8 mouse cellular contexts compared by ENCODE assay signal in genomic region chr5:90366121-90367066, GRCm38 (mm10). TPM values are rescaled to one million over a fixed set of nuclear protein-coding genes. Genes with fewer than 3 reads are reported as not detected.
DNase-seq lines count a peak whose midpoint lies in the region; ATAC-seq lines count a peak whose summit lies in the region.

Gene Ankrd17 (minus strand): TSS chr5:90366577.

- peak; percentile 95 for ATAC-seq in intestine, embryonic 14.5 days (replicated peaks; ENCODE audit: low FRiP score, low TSS enrichment, low read depth)

- DNase-seq in adipocyte (ENCODE audit: low spot score) = peak; percentile 97
- DNase-seq in embryo, embryonic 10 days (ENCODE audit: low spot score) = peak; percentile 92
- peak; percentile 92 for DNase-seq in gastrocnemius, postnatal 14 days
- peak; percentile 97 for DNase-seq in intestine, embryonic 14.5 days (ENCODE audit: low spot score)
- DNase-seq in left cerebral cortex, postnatal 14 days (ENCODE audit: low spot score in 2 of 2) = peak; percentile 94 to 95
- DNase-seq in mesoderm, embryonic 11.5 days (ENCODE audit: low read depth, low spot score) = peak; percentile 93
- DNase-seq in right cerebral cortex, postnatal 36 days (ENCODE audit: low spot score in 2 of 2) = peak; percentile 93
- DNase-seq in yolk sac, embryonic 10.5 days (ENCODE audit: low spot score) = peak; percentile 96

- H3K4me2 ChIP-seq in intestine, embryonic 14.5 days (ENCODE audit: low read length) = peak within 1 kb of the TSS; percentile 77

- H3K27ac ChIP-seq in intestine, embryonic 14.5 days (ENCODE audit: low read depth) = peak within 1 kb of the TSS; percentile 99

- H3K4me1 ChIP-seq in intestine, embryonic 14.5 days (replicated peaks; ENCODE audit: control insufficient read depth, insufficient read depth, low read length) = peaks cover 19% of the 10 kb centered on the region

- H3K9ac ChIP-seq in intestine, embryonic 14.5 days (ENCODE audit: low read length) = peak within 1 kb of the TSS; percentile 97

- H3K27me3 ChIP-seq in intestine, embryonic 14.5 days (replicated peaks; ENCODE audit: control insufficient read depth, insufficient read depth, low read length) = no peaks in the 10 kb centered on the region

- 0 out of 2 replicates have a peak, but pooled peaks cover 6% of the 10 kb centered on the region for H3K36me3 ChIP-seq in intestine, embryonic 14.5 days (ENCODE audit: control insufficient read depth, insufficient read depth, low read length)

- intact Hi-C loops in gastrocnemius, postnatal 14 days (cut with DNase I; ENCODE audit: low total_unique reads) = loop anchor here (5.0 kb wide), 1 partner anchor 144 kb away; the partner anchor contains the start of gene Cox18
- intact Hi-C loops in left cerebral cortex, postnatal 14 days (cut with DNase I) = loop anchor here (2.0 kb wide), 1 partner anchor 144 kb away; no protein-coding TSS in a partner anchor

- WGBS in intestine, embryonic 14.5 days = under 1% methylated on average over 52 of the region's 104 CpGs

- H3K4me3 ChIP-seq in intestine, embryonic 14.5 days (ENCODE audit: low read depth, low read length) = peak within 1 kb of the TSS; percentile 97

- H3K9me3 ChIP-seq in intestine, embryonic 14.5 days (ENCODE audit: control insufficient read depth, low read length) = no peaks in the 10 kb centered on the region

RNA-seq across cellular contexts. Expression of gene Ankrd17, which starts in this region (rescaled TPM):
- 10 to 100 TPM; 45.3 to 45.6 TPM for total RNA-seq in gastrocnemius, postnatal 14 days (2021)
- polyA plus RNA-seq in intestine, embryonic 14.5 days (2014; fragmentation: Nextera tagmentation; extraction: Ambion mirVana) = 38.3 and 38.6 TPM in 2 replicates
- 100 to 1,000 TPM; 105 to 106 TPM for total RNA-seq in left cerebral cortex, postnatal 14 days (2021)

Comparison
In these comparisons a context has a peak if more than half of its experiments do, and no peak if none do; other contexts are left out.
1. Peak in every context shown above with its lines: DNase-seq, ATAC-seq, H3K4me3 ChIP-seq and H3K27ac ChIP-seq.